Mouse (Mus musculus) left cerebral cortex, adult 11 months (tissue): ENCODE measurements around the gene A630023A22Rik.

Source experiments
- DNase-seq: peaks from one replicate; pipeline ENCODE4 v3.0.0; 2022; ENCODE audit warnings: low spot score

A630023A22Rik gene

GRCm38 (mm10) chr14:34102601-34103000 lies at the start of gene A630023A22Rik:
A630023A22Rik (minus strand) TSS chr14:34102754.
- no peak for DNase-seq

- DNase-seq: no peak
These were observed 49.8 kb upstream of the A630023A22Rik start, which contains the start of gene Npy4r for GRCm38 (mm10) chr14:34152342-34152741. Npy4r (minus strand) TSS chr14:34152489.

- DNase-seq: no peak
These were observed 40.4 kb upstream of the A630023A22Rik start for GRCm38 (mm10) chr14:34142915-34143314.

GRCm38 (mm10) chr14:34142316-34142715 lies 39.8 kb upstream of the A630023A22Rik start:
- no peak for DNase-seq

GRCm38 (mm10) chr14:34139671-34140664 lies 37.4 kb upstream of the A630023A22Rik start:
- DNase-seq: no peak

- DNase-seq: no peak
These were observed 32.8 kb upstream of the A630023A22Rik start for GRCm38 (mm10) chr14:34135391-34135790.

- no peak for DNase-seq
These were observed 28.7 kb upstream of the A630023A22Rik start for GRCm38 (mm10) chr14:34131216-34131615.

- DNase-seq: no peak
These were observed 19.1 kb upstream of the A630023A22Rik start for GRCm38 (mm10) chr14:34121691-34122090.

- no peak for DNase-seq
These were observed 18.4 kb upstream of the A630023A22Rik start for GRCm38 (mm10) chr14:34120923-34121351.

- no peak for DNase-seq
These were observed 17.7 kb upstream of the A630023A22Rik start for GRCm38 (mm10) chr14:34120016-34120910.

GRCm38 (mm10) chr14:34119046-34119723 lies 16.6 kb upstream of the A630023A22Rik start:
- DNase-seq: no peak

- no peak for DNase-seq
These were observed 11.8 kb upstream of the A630023A22Rik start for GRCm38 (mm10) chr14:34114311-34114710.

GRCm38 (mm10) chr14:34107594-34107993 lies 5.0 kb upstream of the A630023A22Rik start:
- no peak for DNase-seq

- DNase-seq: no peak
These were observed 4.0 kb upstream of the A630023A22Rik start for GRCm38 (mm10) chr14:34106389-34107062.

- peak; percentile 13 for DNase-seq
These were observed 2.3 kb upstream of the A630023A22Rik start for GRCm38 (mm10) chr14:34104892-34105291.

- no peak for DNase-seq
These were observed 1.3 kb upstream of the A630023A22Rik start for GRCm38 (mm10) chr14:34103855-34104254.

GRCm38 (mm10) chr14:34096161-34096560 lies 6.4 kb downstream of the A630023A22Rik start:
- DNase-seq: no peak

- no peak for DNase-seq
These were observed 9.7 kb downstream of the A630023A22Rik start for GRCm38 (mm10) chr14:34092856-34093255.

GRCm38 (mm10) chr14:34091475-34091874 lies 11.1 kb downstream of the A630023A22Rik start:
- no peak for DNase-seq

- no peak for DNase-seq
These were observed 12.8 kb downstream of the A630023A22Rik start for GRCm38 (mm10) chr14:34089796-34090195.

- DNase-seq: no peak
These were observed 14.6 kb downstream of the A630023A22Rik start for GRCm38 (mm10) chr14:34087856-34088398.
